Mouse (Mus musculus): Measurements from ENCODE around the gene Abca6. TPM values are rescaled to one million over a fixed set of nuclear protein-coding genes. Genes with fewer than 3 reads are reported as not detected.

Gene Abca6
- polyA plus RNA-seq, 1 experiment = 0.04 TPM

- Histone ChIP-seq H3K4me3 (ENCODE audit: low read depth, low read length) (no peak overlapping the region), H3K27me3 (ENCODE audit: control insufficient read depth, insufficient read depth, low read length) (no peaks in the 10 kb centered on the region; the same call in 1 of the 2 replicates), H3K27ac (ENCODE audit: insufficient read depth, low read depth, low read length) (no peak overlapping the region), H3K36me3 (ENCODE audit: control insufficient read depth, insufficient read depth, low read length) (no peaks in the 10 kb centered on the region), H3K4me1 (ENCODE audit: control insufficient read depth, insufficient read depth, insufficient read length, low read length) (no peaks in the 10 kb centered on the region)
- WGBS = 76% methylated on average over 9 of the region's 9 CpGs
- TF ChIP-seq POLR2A (IDR thresholded peaks at IDR 0.05; ENCODE audit: low read depth, low read length) = no peak
- no peak for TF ChIP-seq CTCF (IDR thresholded peaks at IDR 0.05; ENCODE audit: extremely low read depth, insufficient read length, insufficient replicate concordance, low read depth, low read length)
Observed at GRCm38 (mm10) chr11:110284185-110284787, 32.7 kb upstream of the Abca6 start.

GRCm38 (mm10) chr11:110274794-110275193 is 23.2 kb upstream of the Abca6 start:
- Histone ChIP-seq H3K4me3 (ENCODE audit: low read depth, low read length) (no peak overlapping the region), H3K36me3 (ENCODE audit: control insufficient read depth, insufficient read depth, low read length) (no peaks in the 10 kb centered on the region), H3K4me1 (ENCODE audit: control insufficient read depth, insufficient read depth, insufficient read length, low read length) (no peaks in the 10 kb centered on the region), H3K27ac (ENCODE audit: insufficient read depth, low read depth, low read length) (no peak overlapping the region), H3K27me3 (ENCODE audit: control insufficient read depth, insufficient read depth, low read length) (peaks cover 2% of the 10 kb centered on the region; the same call in 1 of the 2 replicates)
- WGBS = 61% methylated on average over 3 of the region's 3 CpGs
- no peak for TF ChIP-seq CTCF (IDR thresholded peaks at IDR 0.05; ENCODE audit: extremely low read depth, insufficient read length, insufficient replicate concordance, low read depth, low read length)
- TF ChIP-seq POLR2A (IDR thresholded peaks at IDR 0.05; ENCODE audit: low read depth, low read length) = no peak

GRCm38 (mm10) chr11:110271745-110272144 is 20.2 kb upstream of the Abca6 start:
- WGBS = 4% methylated on average over 5 of the region's 5 CpGs
- TF ChIP-seq POLR2A (IDR thresholded peaks at IDR 0.05; ENCODE audit: low read depth, low read length) (no peak), CTCF (IDR thresholded peaks at IDR 0.05; ENCODE audit: extremely low read depth, insufficient read length, insufficient replicate concordance, low read depth, low read length) (no peak)
- peaks cover 2% of the 10 kb centered on the region; the same call in 1 of the 2 replicates for H3K4me1 ChIP-seq (ENCODE audit: control insufficient read depth, insufficient read depth, insufficient read length, low read length)
- no peaks in the 10 kb centered on the region for H3K36me3 ChIP-seq (ENCODE audit: control insufficient read depth, insufficient read depth, low read length)
- no peak overlapping the region for H3K4me3 ChIP-seq (ENCODE audit: low read depth, low read length)
- no peak overlapping the region for H3K27ac ChIP-seq (ENCODE audit: insufficient read depth, low read depth, low read length)
- no peaks in the 10 kb centered on the region for H3K27me3 ChIP-seq (ENCODE audit: control insufficient read depth, insufficient read depth, low read length)

- H3K36me3 ChIP-seq (ENCODE audit: control insufficient read depth, insufficient read depth, low read length) = no peaks in the 10 kb centered on the region
- TF ChIP-seq CTCF (IDR thresholded peaks at IDR 0.05; ENCODE audit: extremely low read depth, insufficient read length, insufficient replicate concordance, low read depth, low read length) = peak; percentile 97; the same call in 1 of the 2 replicates
- no peak for TF ChIP-seq POLR2A (IDR thresholded peaks at IDR 0.05; ENCODE audit: low read depth, low read length)
- H3K4me3 ChIP-seq (ENCODE audit: low read depth, low read length) = no peak overlapping the region
- H3K4me1 ChIP-seq (ENCODE audit: control insufficient read depth, insufficient read depth, insufficient read length, low read length) = peaks cover 2% of the 10 kb centered on the region; the same call in 1 of the 2 replicates
- H3K27ac ChIP-seq (ENCODE audit: insufficient read depth, low read depth, low read length) = no peak overlapping the region
- H3K27me3 ChIP-seq (ENCODE audit: control insufficient read depth, insufficient read depth, low read length) = no peaks in the 10 kb centered on the region
- WGBS = 35% methylated on average over 8 of the region's 8 CpGs
Observed at GRCm38 (mm10) chr11:110268244-110268844, 16.8 kb upstream of the Abca6 start.

- no peaks in the 10 kb centered on the region for H3K27me3 ChIP-seq (ENCODE audit: control insufficient read depth, insufficient read depth, low read length)
- no peak overlapping the region for H3K4me3 ChIP-seq (ENCODE audit: low read depth, low read length)
- H3K27ac ChIP-seq (ENCODE audit: insufficient read depth, low read depth, low read length) = no peak overlapping the region
- TF ChIP-seq POLR2A (IDR thresholded peaks at IDR 0.05; ENCODE audit: low read depth, low read length) = no peak
- no peak for TF ChIP-seq CTCF (IDR thresholded peaks at IDR 0.05; ENCODE audit: extremely low read depth, insufficient read length, insufficient replicate concordance, low read depth, low read length)
- no peaks in the 10 kb centered on the region for H3K36me3 ChIP-seq (ENCODE audit: control insufficient read depth, insufficient read depth, low read length)
- WGBS = 94% methylated on average over 6 of the region's 6 CpGs
- H3K4me1 ChIP-seq (ENCODE audit: control insufficient read depth, insufficient read depth, insufficient read length, low read length) = peaks cover 2% of the 10 kb centered on the region; the same call in 1 of the 2 replicates
Observed at GRCm38 (mm10) chr11:110267232-110267631, 15.7 kb upstream of the Abca6 start.

GRCm38 (mm10) chr11:110266757-110267156 is 15.2 kb upstream of the Abca6 start:
- H3K36me3 ChIP-seq (ENCODE audit: control insufficient read depth, insufficient read depth, low read length) = no peaks in the 10 kb centered on the region
- peaks cover 2% of the 10 kb centered on the region; the same call in 1 of the 2 replicates for H3K4me1 ChIP-seq (ENCODE audit: control insufficient read depth, insufficient read depth, insufficient read length, low read length)
- TF ChIP-seq POLR2A (IDR thresholded peaks at IDR 0.05; ENCODE audit: low read depth, low read length) (no peak), CTCF (IDR thresholded peaks at IDR 0.05; ENCODE audit: extremely low read depth, insufficient read length, insufficient replicate concordance, low read depth, low read length) (no peak)
- H3K27me3 ChIP-seq (ENCODE audit: control insufficient read depth, insufficient read depth, low read length) = no peaks in the 10 kb centered on the region
- no peak overlapping the region for H3K4me3 ChIP-seq (ENCODE audit: low read depth, low read length)
- WGBS = 79% methylated on average over 11 of the region's 11 CpGs
- H3K27ac ChIP-seq (ENCODE audit: insufficient read depth, low read depth, low read length) = no peak overlapping the region

GRCm38 (mm10) chr11:110261867-110262266 is 10.3 kb upstream of the Abca6 start:
- H3K4me3 ChIP-seq (ENCODE audit: low read depth, low read length) = no peak overlapping the region
- no peak for TF ChIP-seq CTCF (IDR thresholded peaks at IDR 0.05; ENCODE audit: extremely low read depth, insufficient read length, insufficient replicate concordance, low read depth, low read length)
- no peak for TF ChIP-seq POLR2A (IDR thresholded peaks at IDR 0.05; ENCODE audit: low read depth, low read length)
- WGBS = 47% methylated on average over 3 of the region's 3 CpGs
- H3K27ac ChIP-seq (ENCODE audit: insufficient read depth, low read depth, low read length) = no peak overlapping the region
- H3K4me1 ChIP-seq (ENCODE audit: control insufficient read depth, insufficient read depth, insufficient read length, low read length) = no peaks in the 10 kb centered on the region
- H3K36me3 ChIP-seq (ENCODE audit: control insufficient read depth, insufficient read depth, low read length) = no peaks in the 10 kb centered on the region
- no peaks in the 10 kb centered on the region for H3K27me3 ChIP-seq (ENCODE audit: control insufficient read depth, insufficient read depth, low read length)
